Mouse (Mus musculus): Measurements from ENCODE around the gene AI661453. TPM values are rescaled to one million over a fixed set of nuclear protein-coding genes. Genes with fewer than 3 reads are reported as not detected.

AI661453 gene
- polyA plus RNA-seq, 1 experiment from 2014 or later = 0.24 TPM

DNA sequence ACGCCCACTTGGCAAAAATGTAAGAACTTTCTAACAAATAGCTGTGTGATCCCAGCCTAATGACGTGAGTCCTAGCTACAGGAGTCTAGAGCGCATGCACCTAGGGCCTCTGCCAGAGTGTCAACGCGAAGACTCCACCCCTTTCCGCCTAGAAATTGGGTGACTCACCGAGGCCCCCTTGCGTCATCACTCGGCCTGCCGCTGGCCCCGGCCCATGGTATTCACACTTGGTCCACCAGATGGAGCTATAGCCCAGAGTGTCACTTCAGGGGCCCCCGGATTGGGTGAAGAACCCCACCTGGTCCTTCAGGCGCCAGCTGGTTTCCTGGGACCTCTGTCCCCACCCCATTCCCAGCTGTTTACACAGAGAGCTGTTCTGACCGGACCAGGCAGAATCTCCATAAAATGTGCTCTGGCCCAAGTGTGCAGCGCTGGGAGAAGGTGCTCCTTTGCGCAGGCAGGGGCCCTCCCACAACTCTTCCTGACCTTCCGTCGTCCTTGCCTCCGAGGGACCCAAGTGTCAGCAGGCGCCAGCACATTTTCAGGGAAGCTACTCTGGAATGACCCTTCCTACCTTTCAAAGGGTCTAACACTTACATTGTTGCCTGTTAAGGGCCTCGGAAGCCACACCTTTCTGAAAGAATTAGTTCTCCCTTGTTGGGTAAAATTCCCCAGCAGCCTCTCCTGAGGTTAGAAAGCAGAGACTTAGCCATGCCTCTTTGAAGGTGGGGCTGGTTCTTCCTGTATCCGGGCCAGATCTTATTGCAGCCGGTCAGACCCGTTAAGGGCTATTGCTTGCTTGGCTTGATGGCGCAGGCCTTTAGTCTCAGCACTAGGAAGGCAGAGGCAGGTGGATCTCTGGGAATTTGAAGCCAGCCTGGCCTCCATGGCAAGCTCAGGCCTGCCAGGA is 75.0 kb downstream of the AI661453 start:
- H3K27ac ChIP-seq = peak overlapping the region; percentile 82
- H3K9me3 ChIP-seq = no peaks in the 10 kb centered on the region
- peak; percentile 96 for DNase-seq (ENCODE audit: low spot score)
- H3K36me3 ChIP-seq = no peaks in the 10 kb centered on the region
- 17% methylated on average over 25 of the region's 25 CpGs for WGBS
- peak overlapping the region; percentile 34 for H3K4me3 ChIP-seq
- peaks cover 25% of the 10 kb centered on the region for H3K4me1 ChIP-seq (replicated peaks)
- no peaks in the 10 kb centered on the region for H3K27me3 ChIP-seq (ENCODE audit: insufficient read depth, poor library complexity, severe bottlenecking)

DNA sequence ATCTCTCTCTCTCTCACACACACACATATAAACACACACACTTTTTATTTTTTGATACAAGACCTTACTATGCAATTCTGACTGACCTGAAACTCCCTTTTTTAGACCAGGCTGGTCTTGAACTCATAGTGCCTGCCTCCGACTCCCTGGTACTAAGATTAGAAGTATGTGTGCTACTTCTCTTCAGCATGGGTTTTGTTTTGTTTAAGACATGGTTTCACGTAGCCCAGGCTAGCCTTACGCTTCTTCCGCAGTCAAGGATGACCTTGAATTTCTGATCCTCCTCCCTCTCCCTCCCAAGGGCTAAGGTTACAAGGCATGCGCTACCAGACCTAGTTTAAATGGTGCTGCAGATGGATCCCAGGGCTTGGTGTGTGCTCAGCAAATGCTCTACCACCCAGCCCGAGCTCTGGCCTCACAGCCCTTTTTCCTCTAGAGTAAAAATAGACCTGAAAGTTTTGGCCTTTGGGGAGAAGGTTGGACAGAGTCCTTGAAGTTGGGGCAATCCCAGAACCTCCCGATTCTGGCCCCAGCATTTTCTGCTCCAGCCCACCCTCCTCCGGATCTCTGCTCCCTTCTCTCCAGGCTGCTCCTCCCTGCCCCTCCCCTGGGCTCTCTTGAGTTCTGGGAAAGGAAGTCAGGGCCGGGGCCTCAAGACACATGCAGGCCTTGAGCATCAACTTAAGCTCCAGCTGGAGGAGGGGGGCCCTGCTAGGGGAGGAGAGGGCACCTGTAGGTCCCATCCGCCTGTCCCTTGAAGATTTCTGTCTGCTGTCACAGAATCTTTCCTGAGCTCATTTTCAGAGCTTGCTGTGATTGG is 76.8 kb downstream of the AI661453 start:
- no peaks in the 10 kb centered on the region for H3K27me3 ChIP-seq (ENCODE audit: insufficient read depth, poor library complexity, severe bottlenecking)
- H3K9me3 ChIP-seq = no peaks in the 10 kb centered on the region
- no peaks in the 10 kb centered on the region for H3K36me3 ChIP-seq
- no peak for DNase-seq (ENCODE audit: low spot score)
- H3K4me1 ChIP-seq (replicated peaks) = peaks cover 28% of the 10 kb centered on the region
- H3K4me3 ChIP-seq = no peak overlapping the region
- peak overlapping the region; percentile 36; the same call in 1 of the 2 replicates for H3K27ac ChIP-seq
- 74% methylated on average over 10 of the region's 10 CpGs for WGBS

DNA sequence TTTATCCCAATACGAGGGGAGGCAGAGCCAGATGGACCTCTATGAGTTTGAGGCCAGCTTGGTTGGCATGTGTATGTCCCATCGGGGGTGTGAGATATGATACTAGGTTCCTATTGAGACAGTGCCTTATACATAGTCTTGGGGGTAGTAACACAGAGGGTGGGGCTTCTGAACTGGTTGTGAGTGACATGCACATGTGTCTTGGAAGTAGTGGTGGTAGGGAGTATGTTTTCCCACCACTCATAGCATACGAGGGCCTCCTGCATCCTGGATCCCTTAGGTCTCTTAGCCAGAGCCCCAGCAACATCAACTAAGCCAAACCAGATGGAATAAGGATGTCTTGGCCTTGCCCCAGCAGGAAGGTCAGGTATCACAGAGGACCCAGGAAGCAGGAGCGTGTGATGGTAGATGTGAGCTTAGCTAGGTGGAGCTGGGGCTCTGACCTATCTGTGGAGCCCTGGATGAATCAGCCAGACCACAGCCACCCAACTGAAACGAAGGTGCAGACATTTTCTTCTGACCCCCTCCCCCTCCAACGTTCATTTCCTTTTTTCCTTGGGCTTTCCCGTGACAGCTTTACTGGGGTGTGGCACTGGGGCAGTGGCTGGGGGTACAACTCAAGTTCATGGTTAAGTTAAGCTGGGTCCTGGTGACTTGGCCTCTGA is 78.9 kb downstream of the AI661453 start:
- no peak overlapping the region for H3K27ac ChIP-seq
- H3K4me3 ChIP-seq = no peak overlapping the region
- no peak for DNase-seq (ENCODE audit: low spot score)
- 79% methylated on average over 7 of the region's 7 CpGs for WGBS
- H3K4me1 ChIP-seq (replicated peaks) = peaks cover 38% of the 10 kb centered on the region
- H3K36me3 ChIP-seq = no peaks in the 10 kb centered on the region
- no peaks in the 10 kb centered on the region for H3K9me3 ChIP-seq
- H3K27me3 ChIP-seq (ENCODE audit: insufficient read depth, poor library complexity, severe bottlenecking) = no peaks in the 10 kb centered on the region

DNA sequence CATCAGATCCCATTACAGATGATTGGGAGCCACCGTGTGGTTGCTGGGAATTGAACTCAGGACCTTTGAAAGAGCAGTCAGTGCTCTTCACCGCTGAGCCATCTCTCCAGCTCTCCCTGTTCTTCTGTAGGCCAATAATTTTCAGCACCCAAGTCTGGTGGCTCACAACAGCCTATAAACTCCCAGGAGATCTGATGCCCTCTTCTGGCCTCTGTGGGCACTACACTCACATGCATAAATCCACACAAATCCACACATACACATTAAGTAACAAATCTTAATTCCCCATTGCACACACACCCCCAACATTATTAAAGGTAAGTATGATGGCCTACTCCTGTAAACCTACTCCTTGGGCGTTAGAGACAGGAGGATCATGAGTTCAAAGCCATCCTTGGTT is 79.8 kb downstream of the AI661453 start:
- Histone ChIP-seq H3K27me3 (ENCODE audit: insufficient read depth, poor library complexity, severe bottlenecking) (no peaks in the 10 kb centered on the region), H3K36me3 (no peaks in the 10 kb centered on the region), H3K4me1 (replicated peaks) (peaks cover 32% of the 10 kb centered on the region), H3K27ac (no peak overlapping the region), H3K9me3 (no peaks in the 10 kb centered on the region), H3K4me3 (no peak overlapping the region)
- DNase-seq (ENCODE audit: low spot score) = no peak
- WGBS = 98% methylated on average over 3 of the region's 3 CpGs

DNA sequence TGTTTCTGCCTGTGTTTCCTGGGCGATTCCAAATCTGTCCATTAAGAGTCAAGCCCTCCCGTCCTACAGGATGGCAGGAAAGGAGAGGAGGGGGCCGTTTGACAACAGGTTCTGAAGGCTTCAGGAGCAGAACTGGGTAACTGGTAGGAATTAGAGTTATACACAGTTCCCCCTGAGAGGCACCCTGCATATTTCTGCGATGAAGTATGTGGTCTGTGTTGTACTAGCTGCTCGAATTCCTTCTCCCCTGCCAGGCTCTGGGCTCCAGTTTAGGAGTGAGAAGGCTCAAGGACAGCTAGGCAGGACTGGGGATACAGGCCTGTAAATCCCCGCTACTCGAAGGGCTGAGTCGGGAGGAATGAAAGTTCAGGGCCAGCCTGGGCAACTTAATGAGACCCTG is 81.8 kb downstream of the AI661453 start:
- peaks cover 41% of the 10 kb centered on the region for H3K4me1 ChIP-seq (replicated peaks)
- H3K9me3 ChIP-seq = no peaks in the 10 kb centered on the region
- H3K27me3 ChIP-seq (ENCODE audit: insufficient read depth, poor library complexity, severe bottlenecking) = no peaks in the 10 kb centered on the region
- peak; percentile 29 for DNase-seq (ENCODE audit: low spot score)
- H3K4me3 ChIP-seq = 0 out of 2 replicates have a peak overlapping the region, but pooled peaks have one; percentile 4
- peak overlapping the region; percentile 83 for H3K27ac ChIP-seq
- WGBS = 41% methylated on average over 8 of the region's 8 CpGs
- no peaks in the 10 kb centered on the region for H3K36me3 ChIP-seq

Other genes starting within 250 kb of the AI661453 start
- gene Mrps10, start 67.7 kb upstream of the AI661453 start, polyA plus RNA-seq (2016; fragmentation: Nextera tagmentation; extraction: Ambion mirVana) = 85.2 and 86.5 TPM in 2 replicates
- 0.97 and 1.0 TPM in 2 replicates for gene Guca1b, start 51.2 kb upstream of the AI661453 start, polyA plus RNA-seq (2016; fragmentation: Nextera tagmentation; extraction: Ambion mirVana)
- gene Guca1a, start 36.0 kb upstream of the AI661453 start, polyA plus RNA-seq (2016; fragmentation: Nextera tagmentation; extraction: Ambion mirVana) = 1.8 and 2.1 TPM in 2 replicates
- 0.67 TPM in 1 of 2 replicates, not detected in the other for gene 1700001C19Rik, start 761 bp downstream of the AI661453 start, polyA plus RNA-seq (2016; fragmentation: Nextera tagmentation; extraction: Ambion mirVana)
- 32.5 and 36.0 TPM in 2 replicates for gene Taf8, start 65.7 kb downstream of the AI661453 start, polyA plus RNA-seq (2016; fragmentation: Nextera tagmentation; extraction: Ambion mirVana)
- gene Ccnd3, start 68.4 kb downstream of the AI661453 start, polyA plus RNA-seq (2016; fragmentation: Nextera tagmentation; extraction: Ambion mirVana) = 289 and 330 TPM in 2 replicates
- 39.0 and 40.6 TPM in 2 replicates for gene Bysl, start 174.9 kb downstream of the AI661453 start, polyA plus RNA-seq (2016; fragmentation: Nextera tagmentation; extraction: Ambion mirVana)
- gene Med20, start 175.0 kb downstream of the AI661453 start, polyA plus RNA-seq (2016; fragmentation: Nextera tagmentation; extraction: Ambion mirVana) = 41.2 and 45.9 TPM in 2 replicates
- gene Gm20517, start 175.0 kb downstream of the AI661453 start, polyA plus RNA-seq (2016; fragmentation: Nextera tagmentation; extraction: Ambion mirVana) = 1.9 and 2.1 TPM in 2 replicates
- gene Usp49, start 194.1 kb downstream of the AI661453 start, polyA plus RNA-seq (2016; fragmentation: Nextera tagmentation; extraction: Ambion mirVana) = 6.7 and 8.4 TPM in 2 replicates